Mouse (Mus musculus) erythroblast, embryonic 14.5 days (primary cell): ENCODE measurements around the gene AC134908.4.

Experiments
- GATA1 ChIP-seq: IDR thresholded peaks from 2 replicates; pipeline ENCODE4 v1.6.1; 2012; ENCODE audit warnings: low read length, inconsistent platforms, mixed read lengths
- TAL1 ChIP-seq: IDR thresholded peaks from 3 replicates; pipeline ENCODE4 v1.6.1; 2012; ENCODE audit warnings: low read length, inconsistent platforms, mixed read lengths

- TF ChIP-seq TAL1 (no peak), GATA1 (no peak)
Observed at GRCm38 (mm10) chr17:25760148-25760547, 35.3 kb downstream of the AC134908.4 start.
